Mouse (Mus musculus) thymus, postnatal 10 days (tissue): ENCODE data around the gene Cygb.
A peak's percentile ranks its signal among the peaks of the same experiment; 100 is the strongest.
"Not testable (repeated sequence)": the region's sequence is repeated elsewhere in the genome, so short reads cannot be mapped to it uniquely, and the experiment has no call there.

Experiments
- DNase-seq, 2 experiments: peaks; one replicate each; pipeline ENCODE4 v3.0.0; 2021; ENCODE audit warnings: low spot score in 2 of 2

The Cygb gene

GRCm38 (mm10) chr11:116674616-116675379 is 20.7 kb upstream of the Cygb start:
- no peak for DNase-seq

DNA sequence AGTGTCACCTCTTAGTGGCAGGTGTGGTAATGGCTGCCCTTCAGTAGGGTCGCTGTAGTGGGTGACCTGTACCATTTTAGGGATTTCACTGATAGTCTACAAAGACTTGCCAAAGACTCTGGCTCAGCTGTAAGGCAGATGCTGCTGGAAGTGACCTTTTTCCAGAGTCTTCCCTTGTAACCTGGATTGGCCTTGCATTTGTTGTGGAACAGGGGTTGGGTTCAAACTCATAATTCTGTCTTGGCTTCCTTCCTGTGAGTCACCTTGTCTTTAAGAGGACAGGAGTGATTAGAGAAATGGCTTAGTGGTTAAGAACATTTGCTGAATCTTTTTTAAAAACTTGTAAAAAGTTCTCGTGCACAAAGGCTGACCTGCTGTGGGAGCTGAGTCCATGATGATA is 19.3 kb upstream of the Cygb start:
- no peak for DNase-seq

DNA sequence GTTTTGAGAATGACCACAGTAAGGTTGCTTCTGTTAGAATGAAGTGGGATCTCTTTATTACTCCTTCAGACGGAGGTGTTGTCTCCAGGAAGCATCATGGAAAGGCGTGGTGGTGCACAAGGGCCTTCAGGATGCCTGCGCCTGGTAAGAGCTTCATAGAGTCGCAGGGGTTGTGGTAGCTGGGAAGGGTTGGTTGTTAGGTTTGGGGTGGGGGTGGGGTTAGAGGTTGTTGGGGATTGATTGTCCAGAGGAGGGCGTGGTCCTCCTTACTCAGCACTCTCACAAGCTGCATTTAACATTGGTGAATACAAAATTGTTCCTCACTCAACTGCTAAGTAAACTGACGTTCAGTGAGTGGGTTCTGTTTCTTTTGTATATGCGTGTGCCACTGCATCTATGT is 18.5 kb upstream of the Cygb start:
- DNase-seq: no peak

DNA sequence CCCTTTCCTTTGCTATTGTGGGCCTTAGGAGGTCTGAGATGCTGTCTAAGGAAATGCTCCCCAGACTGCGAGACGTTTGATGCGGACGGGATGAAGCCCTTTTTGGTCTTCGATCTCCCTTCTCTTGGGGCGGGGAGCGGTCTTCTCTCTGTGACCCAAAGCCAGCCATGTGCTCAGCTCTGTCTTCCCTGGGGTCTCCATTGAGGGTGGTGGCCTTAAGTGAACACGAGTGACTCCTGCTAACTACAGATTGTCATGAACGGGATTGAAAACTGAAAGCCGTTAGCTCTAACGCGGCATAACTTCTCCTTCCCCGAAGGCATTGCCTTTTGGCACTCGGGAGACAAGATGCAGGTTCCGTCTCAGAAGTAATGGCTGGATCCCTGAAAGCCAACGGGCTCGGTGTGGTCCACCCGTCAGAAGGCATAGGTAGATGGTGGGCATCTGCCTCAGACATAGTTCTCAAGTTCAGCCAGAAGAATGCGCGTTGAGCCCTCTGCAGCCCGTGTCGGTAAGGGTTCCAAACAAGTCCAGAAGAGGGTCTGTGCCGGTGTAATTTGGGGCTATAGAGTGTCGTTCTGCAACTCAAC is 17.8 kb upstream of the Cygb start:
- no peak for DNase-seq

DNA sequence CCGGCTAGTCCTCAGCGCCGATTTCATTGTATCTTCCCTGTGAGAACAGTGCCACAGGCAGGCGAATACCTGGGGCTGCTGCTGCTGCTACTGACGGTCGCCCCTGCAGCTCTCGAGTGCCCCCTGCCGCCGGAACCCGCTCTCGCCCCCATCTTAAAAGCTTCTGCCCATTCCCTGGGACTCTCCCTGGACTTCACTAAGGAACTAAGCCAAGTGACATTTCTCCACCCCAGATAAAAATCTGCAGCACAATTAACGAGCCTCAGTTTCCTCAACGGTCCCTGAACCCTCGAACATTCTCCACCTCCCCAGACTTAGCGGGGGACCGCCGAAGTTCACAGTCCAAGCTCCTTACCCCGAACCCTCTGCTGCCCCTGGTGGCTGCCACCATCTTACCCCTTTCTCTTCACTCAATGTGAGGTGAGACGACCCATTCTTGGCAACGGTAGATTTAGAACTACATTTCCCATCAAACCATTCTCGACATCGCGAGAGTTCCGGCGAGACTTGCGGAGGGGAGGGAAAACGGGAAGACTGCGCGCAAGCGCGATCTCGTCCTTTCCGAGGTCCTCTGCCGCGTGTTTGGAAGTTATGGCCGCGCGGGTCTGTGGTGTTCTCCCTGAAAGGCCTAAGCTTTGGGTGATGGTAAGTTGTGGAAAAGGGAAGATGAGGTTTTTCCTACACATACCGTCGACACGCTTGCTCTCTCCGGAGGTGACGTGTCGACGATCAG is 17.2 kb upstream of the Cygb start:
- peak; percentile 97 to 99 for DNase-seq

- no peak for DNase-seq
Measured at GRCm38 (mm10) chr11:116670386-116670785, 16.3 kb upstream of the Cygb start.

DNA sequence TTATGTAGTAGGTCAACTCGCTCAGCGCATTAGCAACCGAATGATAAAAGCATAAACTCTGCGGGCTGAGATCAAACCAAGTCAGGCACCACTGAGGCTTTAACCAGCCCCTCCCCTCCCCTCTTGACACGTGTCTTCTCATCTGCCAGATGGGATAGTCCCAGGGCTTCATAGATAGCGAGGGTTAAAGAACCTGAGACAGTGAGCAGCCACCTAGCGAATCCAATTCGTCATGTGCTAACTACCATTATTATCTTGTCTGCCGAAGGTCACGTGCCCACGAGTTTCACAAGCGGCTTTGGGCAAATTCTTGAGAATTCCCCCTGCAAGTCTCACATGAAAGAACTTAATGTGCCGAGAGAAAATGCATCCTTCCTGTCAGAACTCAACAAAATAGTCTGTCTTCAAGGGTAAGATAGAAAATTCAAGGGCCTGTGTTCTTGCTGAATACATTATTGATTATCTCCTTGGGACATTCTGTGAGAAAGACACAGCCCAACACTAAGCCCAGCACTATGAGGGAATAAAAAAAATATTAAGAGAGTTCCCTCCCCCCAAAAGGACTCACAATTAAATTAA is 15.8 kb upstream of the Cygb start:
- peak; percentile 19 to 27 for DNase-seq

DNA sequence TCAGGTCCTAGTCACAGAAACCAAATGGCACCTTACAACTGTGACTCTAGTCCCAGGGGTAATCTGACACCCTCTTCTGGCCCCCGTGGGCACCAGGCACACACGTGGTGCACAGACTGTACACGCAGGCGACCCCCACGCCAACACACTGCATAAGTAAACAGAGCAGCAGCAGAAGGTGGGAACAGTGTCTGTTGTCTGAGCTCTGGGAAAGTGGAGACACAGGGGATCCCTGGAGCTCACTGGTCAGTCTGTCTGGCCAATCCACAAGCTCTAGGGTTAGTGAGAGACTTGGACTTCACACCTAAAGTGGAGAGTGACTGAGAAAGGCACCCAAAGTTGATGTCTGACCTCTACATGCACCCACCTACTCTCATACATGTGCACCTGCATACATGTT is 15.2 kb upstream of the Cygb start:
- DNase-seq: no peak

DNA sequence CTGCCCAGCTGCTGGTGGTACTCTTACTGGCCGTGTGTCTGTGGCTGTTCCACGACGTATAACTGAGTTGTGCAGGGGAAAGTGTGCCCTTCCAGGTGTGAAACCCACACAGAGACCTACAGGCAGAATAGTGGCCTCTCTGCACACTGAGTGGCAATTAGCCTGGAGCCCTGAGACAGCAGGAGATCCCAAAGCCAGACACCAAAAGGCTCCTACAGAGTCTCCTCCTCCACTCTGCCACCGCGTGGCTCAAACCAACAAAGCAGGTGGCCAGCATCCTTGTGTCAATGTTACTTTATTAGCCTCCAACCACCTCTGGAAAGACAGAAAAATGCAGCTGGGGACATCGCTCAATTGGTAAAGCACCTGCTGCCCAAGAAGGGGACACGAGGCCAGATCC is 14.7 kb upstream of the Cygb start:
- DNase-seq: no peak

- DNase-seq: no peak
Measured at GRCm38 (mm10) chr11:116668381-116668825, 14.3 kb upstream of the Cygb start.

DNA sequence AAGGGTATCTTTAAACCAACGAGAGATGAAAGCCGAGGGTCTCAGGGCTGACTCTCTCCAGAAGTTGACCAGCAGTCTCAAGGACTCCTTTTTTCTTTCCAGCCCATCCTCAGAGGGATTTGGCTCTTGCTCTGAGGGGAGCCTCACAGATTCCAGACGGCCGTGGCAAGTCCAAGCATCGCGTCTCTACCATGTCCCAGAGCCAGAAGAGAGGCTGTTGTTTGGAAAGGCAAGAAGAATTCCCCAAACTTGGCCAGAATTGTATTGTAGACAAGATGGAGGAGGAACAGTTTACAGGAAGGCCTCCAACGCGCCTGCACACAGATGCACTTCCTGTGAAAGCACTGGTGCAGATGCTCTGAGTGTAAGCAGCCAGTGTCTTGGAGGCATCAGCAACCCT is 13.8 kb upstream of the Cygb start:
- DNase-seq: no peak

DNA sequence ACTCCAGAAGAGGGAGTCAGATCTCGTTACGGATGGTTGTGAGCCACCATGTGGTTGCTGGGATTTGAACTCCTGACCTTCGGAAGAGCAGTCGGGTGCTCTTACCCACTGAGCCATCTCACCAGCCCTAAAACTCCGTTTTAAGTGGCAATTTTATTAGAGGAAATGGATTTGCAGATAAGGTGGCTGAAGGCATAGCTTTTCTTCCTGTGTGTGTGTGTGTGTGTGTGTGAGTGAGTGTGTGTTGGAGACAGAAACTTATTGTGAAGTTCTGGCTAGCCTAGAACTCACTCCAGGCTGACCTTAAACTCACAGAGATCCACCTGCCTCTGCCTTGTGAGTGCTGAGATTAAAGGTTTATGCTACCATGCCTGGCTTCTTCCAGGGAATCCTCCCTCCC is 12.9 kb upstream of the Cygb start:
- not testable (repeated sequence) for DNase-seq

- no peak for DNase-seq
Measured at GRCm38 (mm10) chr11:116666566-116666965, 12.5 kb upstream of the Cygb start.

DNA sequence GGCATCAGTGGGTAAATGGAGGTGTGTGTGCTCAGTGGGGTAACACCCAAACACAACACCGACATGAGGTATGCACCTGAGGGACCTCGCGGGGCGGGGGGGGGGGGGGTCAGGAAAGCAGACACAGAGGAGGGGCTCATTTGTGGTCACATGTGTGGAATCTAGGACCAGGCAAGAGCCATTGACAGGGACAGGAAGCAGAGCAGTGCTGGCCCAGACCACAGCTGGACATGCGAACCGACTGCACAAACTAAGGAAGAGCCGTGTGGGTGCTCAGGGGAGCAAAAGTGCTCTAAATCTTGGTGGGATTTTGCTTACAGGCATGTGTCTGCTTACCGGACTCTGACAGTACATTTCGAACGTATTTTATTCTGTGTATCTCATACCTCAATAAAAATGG is 11.2 kb upstream of the Cygb start:
- DNase-seq: no peak

DNA sequence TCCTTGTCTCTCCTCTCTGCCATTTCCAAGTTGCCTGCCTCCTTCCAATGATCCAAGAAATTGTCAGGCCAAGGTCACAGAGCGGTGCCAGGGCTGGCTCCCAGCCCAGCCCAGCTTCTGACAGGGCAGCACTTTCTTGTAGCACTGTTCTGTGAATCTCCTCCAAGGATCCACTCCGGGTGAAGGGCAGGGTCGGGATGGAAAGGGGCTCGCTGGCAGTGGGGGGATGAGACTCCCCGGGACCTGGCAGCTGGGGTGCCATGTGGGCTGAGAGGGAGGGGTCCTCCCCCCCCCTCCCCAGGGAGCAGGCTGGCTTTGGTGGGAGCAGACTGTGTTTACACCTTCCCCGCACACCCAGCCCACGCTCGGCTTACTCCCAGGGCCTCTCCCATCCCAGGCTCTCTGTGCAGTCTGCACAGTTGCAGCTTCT is 7.8 kb upstream of the Cygb start:
- no peak for DNase-seq

GRCm38 (mm10) chr11:116661291-116661947 is 7.3 kb upstream of the Cygb start:
- DNase-seq: peak in 1 of 2 experiments; percentile 20

- DNase-seq: no peak
Measured at GRCm38 (mm10) chr11:116660181-116660580, 6.1 kb upstream of the Cygb start.

- DNase-seq: no peak
Measured at GRCm38 (mm10) chr11:116659027-116659621, 5.0 kb upstream of the Cygb start.

DNA sequence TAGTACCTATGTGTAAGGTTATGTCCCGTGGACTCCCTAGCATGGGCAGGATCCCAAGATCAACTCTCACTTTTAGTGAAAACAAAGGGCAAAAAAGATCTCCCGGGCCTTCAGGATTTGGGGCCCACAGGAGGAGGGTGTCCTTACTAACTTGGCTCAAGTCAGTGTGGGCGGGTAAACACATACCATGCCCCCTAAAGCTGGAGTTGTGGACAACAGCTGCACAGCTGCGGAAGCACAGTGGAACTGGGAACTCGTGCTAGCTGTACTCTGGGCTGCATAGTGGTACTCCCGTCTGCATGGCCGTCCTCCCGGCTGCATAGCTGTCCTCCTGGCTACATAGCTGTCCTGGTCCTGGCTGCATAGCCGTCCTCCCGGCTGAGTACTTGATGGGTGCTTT is 4.1 kb upstream of the Cygb start:
- no peak for DNase-seq

GRCm38 (mm10) chr11:116657311-116658223 is 3.5 kb upstream of the Cygb start:
- peak; percentile 25 to 33 for DNase-seq
